Mouse (Mus musculus): ENCODE results near the gene B4galnt3.
A peak's percentile ranks its signal among the peaks of the same experiment; 100 is the strongest.

The B4galnt3 gene

DNA sequence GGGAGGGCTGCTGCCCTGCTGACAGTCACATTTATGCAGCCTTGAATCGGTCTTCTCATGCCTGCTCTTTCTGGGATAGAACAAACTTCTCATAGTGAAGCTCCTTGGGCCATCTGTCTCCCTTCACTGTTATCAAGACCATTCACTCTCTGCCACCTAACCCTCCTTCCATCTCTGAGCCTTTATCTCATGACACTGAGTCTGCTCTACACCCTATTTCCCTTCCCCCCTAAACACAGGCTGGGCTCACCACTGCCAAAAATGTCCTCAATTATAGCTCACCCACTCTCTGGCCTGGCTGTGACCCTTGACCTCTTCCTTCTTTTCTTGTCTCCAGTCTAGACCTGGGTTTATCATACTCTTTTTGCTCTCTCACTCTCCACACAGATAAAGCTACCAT, 77.7 kb downstream of the B4galnt3 start:
- DNase-seq = no peak

GRCm38 (mm10) chr6:120211536-120211935, 82.8 kb downstream of the B4galnt3 start:
- DNase-seq = no peak

- DNase-seq = no peak
These were observed 87.8 kb downstream of the B4galnt3 start for GRCm38 (mm10) chr6:120206586-120206985.

DNA sequence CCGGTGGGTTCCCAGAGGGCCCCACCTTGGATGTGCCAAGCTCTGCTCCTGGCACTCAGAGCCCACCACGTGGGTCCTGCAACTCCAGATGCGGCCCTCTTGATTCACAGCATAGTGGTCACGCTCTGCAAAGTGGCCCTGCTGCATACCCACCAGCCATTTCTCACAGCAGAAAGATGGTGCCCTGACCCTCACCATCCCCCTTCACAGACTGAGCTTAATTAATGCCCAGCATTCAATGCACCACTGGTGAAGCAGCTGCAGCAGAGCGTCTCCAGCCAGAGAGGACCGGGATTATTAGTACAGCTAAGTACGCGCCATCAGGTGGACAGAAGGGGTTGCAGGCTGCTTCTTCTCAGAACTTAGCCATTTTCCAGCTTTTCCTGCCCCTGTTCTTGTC, 92.0 kb downstream of the B4galnt3 start:
- DNase-seq = no peak

DNA sequence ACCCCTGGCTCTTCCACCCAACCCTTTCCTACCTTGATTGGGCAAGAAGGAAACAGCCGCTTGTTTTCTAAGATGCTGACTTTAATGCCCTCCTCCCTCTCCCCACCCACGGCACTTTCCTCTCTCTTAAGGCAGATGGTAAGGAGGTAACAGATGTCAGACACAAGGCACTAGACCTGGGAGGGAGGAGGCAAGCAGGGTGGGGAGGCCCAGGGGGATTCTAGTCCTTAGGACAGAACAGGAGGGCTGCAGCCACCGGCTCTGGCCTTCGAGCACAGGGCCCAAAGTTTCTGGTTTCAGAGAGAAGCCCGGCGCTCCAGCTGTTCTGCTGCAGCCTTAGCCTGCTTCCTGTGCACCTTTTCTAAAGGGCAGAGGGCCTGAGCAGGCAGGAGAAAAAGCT, 92.4 kb downstream of the B4galnt3 start:
- DNase-seq = no peak

DNA sequence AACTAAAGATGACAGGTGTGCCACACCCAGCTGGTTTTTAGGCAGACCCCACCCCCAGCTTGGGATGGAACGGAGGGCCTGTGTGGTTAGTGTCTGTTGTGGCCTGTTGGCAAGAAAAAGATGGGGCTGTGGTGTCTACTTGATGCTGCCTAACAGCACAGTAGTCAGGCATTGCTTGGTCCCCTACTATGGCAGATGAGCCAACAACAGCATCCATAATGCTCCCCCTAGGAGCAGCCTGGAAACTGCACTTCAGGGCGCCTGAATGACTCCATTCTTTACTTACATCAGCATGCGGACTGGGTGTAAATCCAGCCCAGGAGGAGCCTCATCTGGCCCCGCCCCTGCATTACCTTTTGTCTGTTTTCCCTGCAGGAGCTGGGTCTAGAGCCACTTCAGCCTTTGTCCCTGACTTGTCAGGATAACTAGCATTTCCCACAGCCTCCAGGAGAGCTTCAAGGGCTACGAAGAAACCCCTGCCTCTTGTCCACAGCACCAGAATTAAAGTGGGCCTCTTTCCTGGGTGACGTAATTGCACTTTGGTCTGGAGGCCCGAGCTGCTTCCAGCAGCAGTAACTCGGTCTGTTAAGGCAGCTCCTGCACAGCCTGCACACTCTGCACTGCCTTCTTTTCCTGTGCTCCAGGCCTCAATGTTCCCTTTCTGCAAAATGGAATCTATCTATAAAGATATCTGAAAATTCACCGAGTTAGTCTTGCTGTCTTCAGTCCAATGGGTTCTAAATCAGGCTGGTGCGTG, 94.5 kb downstream of the B4galnt3 start:
- DNase-seq = no peak

DNA sequence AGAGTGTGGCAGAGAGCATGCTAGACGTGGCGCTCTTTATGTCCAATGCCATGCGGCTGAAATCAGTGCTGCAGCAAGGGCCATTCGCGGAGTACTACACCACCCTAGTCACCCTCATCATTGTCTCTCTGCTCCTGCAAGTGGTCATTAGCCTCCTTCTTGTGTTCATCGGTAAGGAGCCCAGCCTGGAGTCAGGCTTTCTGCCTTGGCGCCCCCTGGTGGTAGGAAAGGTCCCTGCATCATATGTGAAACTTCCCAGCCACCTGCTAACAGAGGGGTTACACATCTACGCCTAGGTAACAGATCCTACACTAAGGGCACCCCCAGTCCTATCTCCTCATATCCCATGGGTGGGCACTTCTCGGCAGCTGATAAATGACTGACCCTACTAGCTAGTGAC, 96.4 kb downstream of the B4galnt3 start:
- peak; percentile 56 for DNase-seq

GRCm38 (mm10) chr6:120196837-120197236, 97.5 kb downstream of the B4galnt3 start:
- DNase-seq = no peak

- peak; percentile 44 for DNase-seq
These were observed 99.4 kb downstream of the B4galnt3 start for GRCm38 (mm10) chr6:120194963-120195362.

DNA sequence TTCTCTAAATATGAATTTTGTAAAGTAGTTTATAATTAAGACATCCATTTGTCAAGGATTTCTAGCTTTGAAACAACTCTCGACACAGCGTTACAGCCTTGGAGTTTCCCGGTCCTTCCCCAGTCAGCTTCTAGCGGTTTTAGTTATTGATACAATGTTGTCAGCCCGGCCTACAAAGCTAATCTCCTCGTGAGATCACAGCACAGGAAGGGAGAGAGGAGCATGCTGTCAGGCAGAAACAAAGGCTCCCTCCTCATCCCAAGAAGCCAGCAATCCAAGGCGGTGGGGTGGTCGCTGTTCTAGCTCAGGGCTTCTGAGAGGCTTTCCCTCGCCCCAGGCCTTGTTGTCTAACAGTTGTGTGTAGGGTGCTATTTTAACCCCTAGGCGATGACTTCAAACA, 100.1 kb downstream of the B4galnt3 start:
- DNase-seq = no peak

GRCm38 (mm10) chr6:120193793-120194192, 100.6 kb downstream of the B4galnt3 start:
- DNase-seq = no peak

DNA sequence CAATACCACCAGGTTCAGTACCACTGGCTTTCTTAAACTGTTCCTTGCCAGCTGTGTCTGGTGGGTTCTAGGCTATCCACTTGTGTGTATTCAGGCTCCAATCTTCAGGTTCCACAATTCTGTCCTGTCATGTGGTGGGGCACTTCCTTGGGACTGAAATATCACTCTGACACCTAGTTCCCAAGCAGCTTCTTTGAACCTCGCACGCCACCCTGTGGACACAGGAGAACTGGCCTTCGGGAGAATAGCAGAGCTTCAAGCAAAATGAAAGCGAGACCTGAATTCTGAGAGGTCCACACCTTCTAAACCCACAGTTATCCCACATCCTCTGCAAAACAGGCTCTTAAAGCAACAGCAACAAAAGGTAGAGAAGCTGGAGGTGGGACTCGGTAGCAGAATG, 101.2 kb downstream of the B4galnt3 start:
- peak; percentile 70 for DNase-seq

- DNase-seq = peak; percentile 58
These were observed 102.0 kb downstream of the B4galnt3 start for GRCm38 (mm10) chr6:120192211-120192870.

DNA sequence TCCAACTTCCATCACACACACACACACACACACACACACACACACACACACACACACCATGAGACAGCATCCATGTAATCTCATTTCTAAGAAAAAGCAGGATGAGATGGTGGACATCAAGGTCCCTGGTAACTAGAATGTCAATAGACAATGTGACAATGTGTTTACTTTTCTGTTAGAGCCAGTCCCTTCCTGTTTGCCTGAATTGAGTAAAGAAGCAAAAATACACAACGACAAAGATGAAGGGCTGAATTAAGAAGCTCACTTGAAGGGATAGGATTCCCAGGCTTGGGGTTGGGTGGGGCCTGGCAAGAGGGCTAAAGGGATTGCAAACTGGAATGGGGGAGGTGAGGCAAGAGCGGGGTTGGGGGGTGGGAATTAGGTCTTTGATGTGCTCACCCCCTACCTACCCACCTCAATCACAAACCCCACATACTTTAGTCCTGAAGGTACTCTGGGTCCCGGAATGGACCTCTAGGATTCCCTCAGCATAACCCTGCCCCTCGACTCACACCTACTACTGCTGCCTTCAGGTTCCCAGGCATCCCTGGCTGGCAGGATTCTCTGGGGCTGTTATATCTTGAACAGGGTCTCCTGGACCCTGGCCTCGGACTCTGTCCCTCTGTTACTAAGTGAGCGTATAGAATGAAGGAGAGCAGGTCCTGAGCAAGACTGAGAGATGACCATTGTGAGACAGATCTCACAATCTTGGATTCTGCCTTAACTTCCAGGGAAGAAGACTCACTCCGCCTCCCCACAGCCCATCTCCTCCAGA, 102.8 kb downstream of the B4galnt3 start:
- no peak for DNase-seq

DNA sequence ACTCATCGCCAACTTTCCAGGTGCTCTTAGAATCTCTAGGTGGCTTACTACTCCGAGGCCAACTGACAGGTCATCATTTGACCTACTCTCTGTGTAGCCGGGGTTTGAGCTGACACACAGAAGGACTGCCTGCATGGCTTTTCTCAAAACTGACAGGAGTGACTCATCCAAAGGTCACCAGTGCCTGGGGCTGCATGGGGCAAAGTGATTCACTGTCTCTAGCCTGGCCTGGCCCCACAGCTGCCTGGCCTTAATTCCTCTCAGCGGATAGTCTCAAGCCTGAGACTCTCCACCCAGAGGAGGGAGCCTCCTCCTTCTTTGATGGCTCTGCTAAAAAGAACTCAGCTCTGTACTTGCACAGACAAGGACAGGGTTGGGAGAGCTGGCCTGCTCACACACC, 103.4 kb downstream of the B4galnt3 start:
- DNase-seq = no peak

- DNase-seq = no peak
These were observed 104.0 kb downstream of the B4galnt3 start for GRCm38 (mm10) chr6:120190365-120190764.

GRCm38 (mm10) chr6:120189287-120189686, 105.1 kb downstream of the B4galnt3 start:
- DNase-seq = no peak

DNA sequence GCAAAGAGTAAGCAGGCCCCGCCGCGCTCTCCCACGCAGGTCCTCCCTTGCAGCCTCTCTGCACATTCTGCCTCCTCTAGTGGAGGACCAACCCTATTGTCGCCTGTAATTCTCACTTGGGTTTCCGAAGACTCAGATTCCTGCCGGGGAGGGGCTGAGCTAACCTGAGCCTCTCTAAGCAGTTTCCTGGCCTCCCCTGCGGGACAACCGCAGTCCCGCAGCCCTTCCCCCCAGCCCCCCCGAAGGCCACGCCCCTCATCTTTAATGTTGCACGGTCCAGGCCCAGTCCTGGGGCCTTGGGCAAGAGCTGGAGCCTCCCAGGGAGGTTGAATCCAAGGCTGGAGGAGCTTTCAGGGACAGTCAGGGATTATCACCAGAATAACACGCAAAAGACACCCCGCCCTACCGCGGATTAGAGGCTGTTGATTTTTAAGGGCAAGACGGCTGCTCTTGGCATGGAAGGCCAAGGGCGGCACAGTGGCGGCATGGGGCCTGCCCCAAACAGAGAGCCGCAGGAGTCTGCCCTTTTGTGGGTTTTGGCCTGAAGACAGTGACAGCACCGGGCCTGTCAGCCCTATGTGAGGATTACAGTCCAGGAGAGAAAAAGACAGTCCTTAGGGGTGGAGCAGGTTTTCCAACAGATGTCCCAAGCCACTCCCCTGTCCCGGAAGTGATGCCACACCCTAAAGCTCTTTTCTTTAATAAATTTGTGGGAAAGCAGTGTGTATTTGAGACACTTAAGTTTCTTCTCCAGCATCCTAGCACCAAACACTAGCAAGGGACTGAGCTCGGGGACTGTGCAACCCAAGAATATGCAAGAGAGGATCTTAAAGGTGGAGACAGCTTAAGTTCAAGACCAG, 105.8 kb downstream of the B4galnt3 start:
- DNase-seq = no peak

- no peak for DNase-seq
These were observed 106.7 kb downstream of the B4galnt3 start for GRCm38 (mm10) chr6:120187587-120188176.

GRCm38 (mm10) chr6:120186594-120186993, 107.8 kb downstream of the B4galnt3 start:
- no peak for DNase-seq

DNA sequence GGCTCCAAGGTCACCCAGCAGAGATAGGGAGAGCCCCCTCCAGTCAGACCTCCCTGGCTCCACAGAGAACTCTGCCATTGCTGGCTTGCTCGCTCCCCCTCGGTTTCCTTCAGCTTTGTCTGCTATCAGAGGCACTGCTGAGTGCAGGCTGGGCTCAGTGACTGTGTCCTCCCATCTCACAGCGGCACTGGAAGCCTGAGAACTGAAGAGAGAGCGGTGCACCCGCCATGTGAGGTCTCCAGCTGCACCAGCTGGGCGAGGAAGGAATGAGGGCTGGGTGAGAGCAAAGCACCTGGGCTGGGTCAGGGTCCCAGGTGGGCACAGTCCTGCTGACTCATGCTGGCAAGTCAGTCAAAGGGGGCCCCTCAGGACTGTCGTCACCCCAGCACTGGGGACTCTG, 108.6 kb downstream of the B4galnt3 start:
- no peak for DNase-seq

DNA sequence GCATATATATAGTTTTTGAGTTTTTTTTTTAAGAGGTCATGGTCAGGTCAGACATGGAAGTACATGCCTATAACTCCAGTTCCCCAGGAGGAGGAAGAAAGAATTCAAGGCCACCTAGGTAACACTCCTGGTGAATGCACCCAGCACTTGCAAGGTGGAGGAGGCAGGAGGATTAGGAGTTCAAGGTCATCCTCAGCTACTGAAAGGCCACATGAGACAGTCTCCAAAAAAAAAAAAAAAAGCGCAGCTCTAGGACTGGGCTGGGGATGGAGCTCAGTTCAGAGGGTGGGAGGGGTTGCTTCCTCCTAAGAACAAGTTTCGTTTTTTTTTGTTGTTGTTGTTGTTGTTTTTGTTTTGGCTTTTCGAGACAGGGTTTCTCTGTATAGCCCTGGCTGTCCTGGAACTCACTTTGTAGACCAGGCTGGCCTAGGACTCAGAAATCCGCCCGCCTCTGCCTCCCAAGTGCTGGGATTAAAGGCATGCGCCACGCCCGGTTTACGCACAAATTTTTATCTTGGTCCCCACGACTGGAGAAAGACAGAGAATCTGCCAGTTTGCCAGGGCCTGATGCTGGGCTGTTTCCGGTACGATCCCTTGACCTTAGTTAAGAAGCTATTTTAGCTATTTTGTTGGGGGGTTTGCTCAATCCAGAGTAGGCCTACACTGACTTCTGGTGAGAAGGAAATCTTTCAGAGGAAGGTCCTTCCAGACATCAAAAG, 109.2 kb downstream of the B4galnt3 start:
- no peak for DNase-seq
